Mouse (Mus musculus): ENCODE measurements around the gene Akap11.

DNA sequence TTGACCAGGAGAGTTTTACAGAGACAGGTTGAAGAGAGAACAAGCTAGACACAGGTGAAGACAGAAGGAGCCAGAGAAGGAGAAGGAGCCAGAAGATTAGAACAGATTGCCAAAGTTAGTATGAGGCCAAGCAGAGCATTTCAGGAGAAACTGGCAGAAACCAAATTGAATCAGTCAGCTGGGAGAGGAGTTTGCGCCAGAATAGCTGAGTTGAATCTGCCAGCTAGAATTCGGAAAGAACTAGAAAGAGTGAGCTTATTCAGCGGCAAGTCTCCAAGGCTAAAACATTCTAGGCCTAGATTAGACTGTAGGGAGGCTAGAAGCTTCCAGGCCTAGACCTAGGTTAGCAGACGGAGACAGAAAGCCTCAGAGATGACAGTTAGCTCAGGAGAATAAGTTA is 65.9 kb downstream of the Akap11 start:
- no peak for TF ChIP-seq CTCF (conservative IDR thresholded peaks at IDR 0.05 in 1 of 2, IDR thresholded peaks at IDR 0.05 in 1 of 2; ENCODE audit: low read depth in 2 of 2, low read length in 2 of 2)
- TF ChIP-seq ELF1 (IDR thresholded peaks at IDR 0.05; ENCODE audit: low read depth, low read length): no peak
- no peak for TF ChIP-seq POLR2AphosphoS2 (IDR thresholded peaks at IDR 0.05; ENCODE audit: low read depth, low read length)
- no peak for TF ChIP-seq POLR2A (IDR thresholded peaks at IDR 0.05; ENCODE audit: low read depth, low read length)
- TF ChIP-seq TBP (conservative IDR thresholded peaks at IDR 0.05; ENCODE audit: low read depth, low read length): no peak
- no peak for TF ChIP-seq ETS1 (conservative IDR thresholded peaks at IDR 0.05; ENCODE audit: low read depth, low read length)
- TF ChIP-seq USF1 (IDR thresholded peaks at IDR 0.05; ENCODE audit: low read depth, low read length): no peak
- no peak for TF ChIP-seq MAFK (IDR thresholded peaks at IDR 0.05; ENCODE audit: insufficient replicate concordance, low read length)
- TF ChIP-seq EP300 (IDR thresholded peaks at IDR 0.05; ENCODE audit: low read length): no peak
- no peak for TF ChIP-seq E2F4 (IDR thresholded peaks at IDR 0.05; ENCODE audit: insufficient replicate concordance, low read depth, low read length)
- no peak for TF ChIP-seq ZKSCAN1 (IDR thresholded peaks at IDR 0.05; ENCODE audit: borderline replicate concordance, low read depth, low read length)
- TF ChIP-seq BHLHE40 (IDR thresholded peaks at IDR 0.05; ENCODE audit: low read depth, low read length): no peak
